Mouse (Mus musculus) retina, adult 2 months (tissue): ENCODE measurements at regions not wholly inside any gene's neighbourhood (a gene's known extent, or its start where the extent isn't known, plus 50 kb on each side); places are given as distances from the start of the nearest gene placed in this dataset.

Experiments used
- DNase-seq: peaks from one replicate; pipeline ENCODE4 v3.0.0-alpha.2; 2012; ENCODE audit warnings: low read depth, low spot score

GRCm38 (mm10) chr13:101127262-101127661 is 294.0 kb upstream of the Slc30a5 start:
- DNase-seq: no peak

- DNase-seq: no peak
These were observed 284.1 kb upstream of the Slc30a5 start for GRCm38 (mm10) chr13:101117311-101117710.

GRCm38 (mm10) chr13:101115296-101115695 is 282.1 kb upstream of the Slc30a5 start:
- no peak for DNase-seq

GRCm38 (mm10) chr13:101112176-101112575 is 278.9 kb upstream of the Slc30a5 start:
- DNase-seq: no peak

GRCm38 (mm10) chr13:101111773-101112172 is 278.5 kb upstream of the Slc30a5 start:
- no peak for DNase-seq

- no peak for DNase-seq
These were observed 267.4 kb upstream of the Slc30a5 start for GRCm38 (mm10) chr13:101100621-101101020.

- DNase-seq: no peak
These were observed 263.6 kb upstream of the Slc30a5 start for GRCm38 (mm10) chr13:101096856-101097255.

GRCm38 (mm10) chr13:101096221-101096620 is 263.0 kb upstream of the Slc30a5 start:
- DNase-seq: no peak

GRCm38 (mm10) chr13:101095057-101095831 is 262.0 kb upstream of the Slc30a5 start:
- DNase-seq: no peak

- no peak for DNase-seq
These were observed 259.5 kb upstream of the Slc30a5 start for GRCm38 (mm10) chr13:101092743-101093131.

GRCm38 (mm10) chr13:101092033-101092742 is 259.0 kb upstream of the Slc30a5 start:
- peak; percentile 11 for DNase-seq

GRCm38 (mm10) chr13:101085182-101085581 is 252.0 kb upstream of the Slc30a5 start:
- no peak for DNase-seq

- no peak for DNase-seq
These were observed 251.0 kb upstream of the Slc30a5 start for GRCm38 (mm10) chr13:101084193-101084592.

- no peak for DNase-seq
These were observed 250.2 kb upstream of the Slc30a5 start for GRCm38 (mm10) chr13:101083416-101083815.

- no peak for DNase-seq
These were observed 235.3 kb upstream of the Slc30a5 start for GRCm38 (mm10) chr13:101068489-101068888.

GRCm38 (mm10) chr13:101062582-101062981 is 229.4 kb upstream of the Slc30a5 start:
- DNase-seq: no peak

- DNase-seq: no peak
These were observed 228.3 kb upstream of the Slc30a5 start for GRCm38 (mm10) chr13:101061233-101062144.

- DNase-seq: no peak
These were observed 216.3 kb upstream of the Slc30a5 start for GRCm38 (mm10) chr13:101049511-101049910.

GRCm38 (mm10) chr13:101032594-101032993 is 199.4 kb upstream of the Slc30a5 start:
- no peak for DNase-seq

GRCm38 (mm10) chr13:101026043-101026442 is 192.8 kb upstream of the Slc30a5 start:
- no peak for DNase-seq

- DNase-seq: no peak
These were observed 192.3 kb upstream of the Slc30a5 start for GRCm38 (mm10) chr13:101025488-101025887.

- no peak for DNase-seq
These were observed 191.7 kb upstream of the Slc30a5 start for GRCm38 (mm10) chr13:101024971-101025370.
